Comparison of ENCODE assay signal across 11 mouse cellular contexts in genomic region chr2:14054163-14054562, GRCm38 (mm10). TPM values are rescaled to one million over a fixed set of nuclear protein-coding genes. Genes with fewer than 3 reads are reported as not detected.
DNase-seq lines count a peak whose midpoint lies in the region; ATAC-seq and TF ChIP-seq lines count a peak whose summit lies in the region.
"Had no signal": no experiment of that assay in that cellular context is flagged by ENCODE, and none has a peak within 500 bp of the region (broad histone marks: within the 10 kb centered on the region; RNA-seq: fewer than 3 reads in every experiment).

No protein-coding gene starts in this region.

- H3K9me3 ChIP-seq in hindbrain, embryonic 13.5 days, result no peaks in the 10 kb centered on the region
- no peaks in the 10 kb centered on the region for H3K9me3 ChIP-seq in hindbrain, embryonic 11.5 days (ENCODE audit: control insufficient read depth, low read length)
- H3K9me3 ChIP-seq in hindbrain, embryonic 15.5 days, result no peaks in the 10 kb centered on the region
- H3K9me3 ChIP-seq in midbrain, embryonic 15.5 days, result no peaks in the 10 kb centered on the region
- H3K9me3 ChIP-seq: forebrain, embryonic 13.5 days had no signal

- 48% methylated on average over 3 of the region's 3 CpGs for WGBS in hindbrain, embryonic 13.5 days
- WGBS in hindbrain, embryonic 11.5 days, result 45% methylated on average over 3 of the region's 3 CpGs
- 54% methylated on average over 3 of the region's 3 CpGs for WGBS in hindbrain, embryonic 15.5 days
- WGBS in midbrain, embryonic 15.5 days, result 50% methylated on average over 3 of the region's 3 CpGs

- H3K36me3 ChIP-seq in hindbrain, embryonic 13.5 days, result no peaks in the 10 kb centered on the region
- H3K36me3 ChIP-seq in hindbrain, embryonic 11.5 days (ENCODE audit: control insufficient read depth, insufficient read depth, low read length), result no peaks in the 10 kb centered on the region
- H3K36me3 ChIP-seq in hindbrain, embryonic 15.5 days, result no peaks in the 10 kb centered on the region
- H3K36me3 ChIP-seq in midbrain, embryonic 15.5 days (replicated peaks), result no peaks in the 10 kb centered on the region

- no peaks in the 10 kb centered on the region for H3K27me3 ChIP-seq in hindbrain, embryonic 13.5 days
- H3K27me3 ChIP-seq in hindbrain, embryonic 11.5 days (ENCODE audit: control insufficient read depth, insufficient read depth, low read length), result no peaks in the 10 kb centered on the region
- H3K27me3 ChIP-seq in hindbrain, embryonic 15.5 days, result no peaks in the 10 kb centered on the region
- H3K27me3 ChIP-seq in midbrain, embryonic 15.5 days (replicated peaks), result no peaks in the 10 kb centered on the region
- H3K27me3 ChIP-seq: forebrain, embryonic 13.5 days had no signal

- no peak for TF ChIP-seq POLR2A in bone marrow macrophage, adult 2 months (IDR thresholded peaks at IDR 0.05; ENCODE audit: borderline replicate concordance, low read depth, low read length)

- TF ChIP-seq CTCF in bone marrow macrophage, adult 2 months (IDR thresholded peaks at IDR 0.05; ENCODE audit: low read depth, low read length), result no peak

- H3K27ac ChIP-seq in hindbrain, embryonic 13.5 days, result no peak overlapping the region
- no peak overlapping the region for H3K27ac ChIP-seq in hindbrain, embryonic 11.5 days (ENCODE audit: low read depth, low read length)
- H3K27ac ChIP-seq in bone marrow macrophage, adult 2 months (ENCODE audit: insufficient read depth, low read depth, low read length), result no peak overlapping the region
- H3K27ac ChIP-seq in hindbrain, embryonic 15.5 days (replicated peaks), result no peak overlapping the region
- H3K27ac ChIP-seq in midbrain, embryonic 15.5 days, result no peak overlapping the region

- peaks cover 16% of the 10 kb centered on the region for H3K4me1 ChIP-seq in hindbrain, embryonic 13.5 days (replicated peaks)
- no peaks in the 10 kb centered on the region for H3K4me1 ChIP-seq in hindbrain, embryonic 11.5 days (replicated peaks; ENCODE audit: control insufficient read depth, insufficient read depth, low read length)
- H3K4me1 ChIP-seq in bone marrow macrophage, adult 2 months (ENCODE audit: control insufficient read depth, insufficient read depth, low read length), result peaks cover 3% of the 10 kb centered on the region; the same call in 1 of the 2 replicates
- H3K4me1 ChIP-seq in hindbrain, embryonic 15.5 days (replicated peaks), result peaks cover 19% of the 10 kb centered on the region
- H3K4me1 ChIP-seq in midbrain, embryonic 15.5 days, result peaks cover 17% of the 10 kb centered on the region

- no peak overlapping the region for H3K9ac ChIP-seq in hindbrain, embryonic 13.5 days
- no peak overlapping the region for H3K9ac ChIP-seq in hindbrain, embryonic 11.5 days (ENCODE audit: low read depth, low read length)
- H3K9ac ChIP-seq in hindbrain, embryonic 15.5 days, result no peak overlapping the region
- H3K9ac ChIP-seq in midbrain, embryonic 15.5 days, result no peak overlapping the region

- no peak overlapping the region for H3K4me3 ChIP-seq in hindbrain, embryonic 13.5 days
- H3K4me3 ChIP-seq in hindbrain, embryonic 11.5 days (ENCODE audit: low read depth, low read length), result no peak overlapping the region
- 0 out of 2 replicates have a peak overlapping the region, but pooled peaks have one; percentile 3 for H3K4me3 ChIP-seq in bone marrow macrophage, adult 2 months (ENCODE audit: insufficient read depth, low read length)
- H3K4me3 ChIP-seq in hindbrain, embryonic 15.5 days, result peak overlapping the region; percentile 92; the same call in 1 of the 2 replicates
- no peak overlapping the region; the same call in 1 of the 2 replicates for H3K4me3 ChIP-seq in midbrain, embryonic 15.5 days

- no peak for ATAC-seq in hindbrain, embryonic 13.5 days (ENCODE audit: low FRiP score)
- ATAC-seq in hindbrain, embryonic 11.5 days (ENCODE audit: low FRiP score), result no peak
- ATAC-seq in hindbrain, embryonic 15.5 days (ENCODE audit: low FRiP score, low read depth), result no peak
- ATAC-seq in midbrain, embryonic 15.5 days (replicated peaks), result no peak
- no peak for ATAC-seq in megakaryocyte-erythroid progenitor cell, adult 5-6 weeks (replicated peaks; ENCODE audit: low FRiP score, low TSS enrichment, poor library complexity, severe bottlenecking)
- ATAC-seq: inflammation-experienced regulatory T-cells, adult 6 months had no signal

- H3K4me2 ChIP-seq in hindbrain, embryonic 13.5 days, result peak overlapping the region; percentile 80
- H3K4me2 ChIP-seq in hindbrain, embryonic 11.5 days (replicated peaks; ENCODE audit: low read depth, low read length), result no peak overlapping the region
- peak overlapping the region; percentile 89 for H3K4me2 ChIP-seq in hindbrain, embryonic 15.5 days
- H3K4me2 ChIP-seq in midbrain, embryonic 15.5 days, result peak overlapping the region; percentile 85

- no peak for DNase-seq in hindbrain, embryonic 11.5 days (ENCODE audit: low spot score)
- DNase-seq in urinary bladder, adult 2 months (ENCODE audit: low spot score), result no peak
- DNase-seq: adrenal gland, adult 8-10 months; cerebellum, postnatal 14 days had no signal

RNA-seq across cellular contexts. Expression of gene Hacd1, which starts 1.8 kb away (rescaled TPM):
- 72.5 and 73.1 TPM in 2 replicates for polyA plus RNA-seq in hindbrain, embryonic 13.5 days (2015; fragmentation: Nextera tagmentation; extraction: Ambion mirVana)
- polyA plus RNA-seq in hindbrain, embryonic 11.5 days (2014; fragmentation: Nextera tagmentation; extraction: Ambion mirVana), result 50.2 and 50.9 TPM in 2 replicates
- polyA plus RNA-seq in bone marrow macrophage, adult 2 months (2012; ENCODE audit: insufficient read depth, insufficient read length, missing spikeins), result 2.7 and 4.8 TPM in 2 replicates
- polyA plus RNA-seq in hindbrain, embryonic 15.5 days (2015; fragmentation: Nextera tagmentation; extraction: Ambion mirVana), result 79.0 and 86.4 TPM in 2 replicates
- 71.6 and 73.2 TPM in 2 replicates for polyA plus RNA-seq in midbrain, embryonic 15.5 days (2015; fragmentation: Nextera tagmentation; extraction: Ambion mirVana)
- 137 and 148 TPM in 2 replicates for polyA plus RNA-seq in urinary bladder, adult 2 months (2012; rRNA removed)
- total RNA-seq in megakaryocyte-erythroid progenitor cell, adult 5-6 weeks (2014; fragmentation: Nextera tagmentation), result 63.5 and 73.0 TPM in 2 replicates
- total RNA-seq in megakaryocyte-erythroid progenitor cell, adult 5-6 weeks (2017), result 62.1 and 76.0 TPM in 2 replicates
- polyA plus RNA-seq: inflammation-experienced regulatory T-cells, adult 6 months had no signal

RNA-seq across cellular contexts. Expression of gene Stam, which starts 19.7 kb away (rescaled TPM):
- polyA plus RNA-seq in hindbrain, embryonic 13.5 days (2015; fragmentation: Nextera tagmentation; extraction: Ambion mirVana), result 116 and 119 TPM in 2 replicates
- 116 TPM in 2 replicates for polyA plus RNA-seq in hindbrain, embryonic 11.5 days (2014; fragmentation: Nextera tagmentation; extraction: Ambion mirVana)
- 31.6 and 38.4 TPM in 2 replicates for polyA plus RNA-seq in bone marrow macrophage, adult 2 months (2012; ENCODE audit: insufficient read depth, insufficient read length, missing spikeins)
- polyA plus RNA-seq in hindbrain, embryonic 15.5 days (2015; fragmentation: Nextera tagmentation; extraction: Ambion mirVana), result 125 and 129 TPM in 2 replicates
- 129 and 133 TPM in 2 replicates for polyA plus RNA-seq in midbrain, embryonic 15.5 days (2015; fragmentation: Nextera tagmentation; extraction: Ambion mirVana)
- 33.1 and 33.5 TPM in 2 replicates for polyA plus RNA-seq in urinary bladder, adult 2 months (2012; rRNA removed)
- 36.3 and 40.5 TPM in 2 replicates for total RNA-seq in megakaryocyte-erythroid progenitor cell, adult 5-6 weeks (2014; fragmentation: Nextera tagmentation)
- 33.3 and 43.9 TPM in 2 replicates for total RNA-seq in megakaryocyte-erythroid progenitor cell, adult 5-6 weeks (2017)

Comparison
In these comparisons a context has a peak if more than half of its experiments do, and no peak if none do; other contexts are left out.
1. H3K4me3 ChIP-seq: peak in bone marrow macrophage, adult 2 months (single experiment) and hindbrain, embryonic 15.5 days (single experiment); none in hindbrain, embryonic 13.5 days (single experiment), hindbrain, embryonic 11.5 days (single experiment) and midbrain, embryonic 15.5 days (single experiment).